Mouse (Mus musculus): ENCODE data around the gene Slit2.

GRCm38 (mm10) chr5:48113400-48113799, 130.5 kb downstream of the Slit2 start:
- TF ChIP-seq CTCF (IDR thresholded peaks at IDR 0.05) (peak; percentile 60), EP300 (IDR thresholded peaks at IDR 0.05) (no peak)
